Mouse (Mus musculus) cerebellum, adult 18-20 months (tissue): ENCODE results near the gene Tufm.
"Not testable (repeated sequence)": the region's sequence is repeated elsewhere in the genome, so short reads cannot be mapped to it uniquely, and the experiment has no call there.

ENCODE experiments used
- DNase-seq, 2 experiments: peaks; one replicate each; pipeline ENCODE4 v3.0.0; 2021

The Tufm gene

GRCm38 (mm10) chr7:126465246-126466030, 21.7 kb upstream of the Tufm start:
- DNase-seq: no peak

GRCm38 (mm10) chr7:126466116-126466515, 21.0 kb upstream of the Tufm start:
- no peak for DNase-seq

GRCm38 (mm10) chr7:126466707-126467106, 20.5 kb upstream of the Tufm start:
- DNase-seq: no peak

- DNase-seq: peak; percentile 31 to 32
Measured at GRCm38 (mm10) chr7:126467271-126467670, 19.9 kb upstream of the Tufm start.

GRCm38 (mm10) chr7:126467834-126468627, 19.1 kb upstream of the Tufm start:
- DNase-seq: no peak

GRCm38 (mm10) chr7:126470077-126470476, 17.1 kb upstream of the Tufm start:
- no peak for DNase-seq

GRCm38 (mm10) chr7:126471361-126471760, 15.8 kb upstream of the Tufm start:
- no peak for DNase-seq

- no peak for DNase-seq
Measured at GRCm38 (mm10) chr7:126471853-126472252, 15.3 kb upstream of the Tufm start.

- DNase-seq: no peak
Measured at GRCm38 (mm10) chr7:126472306-126472705, 14.9 kb upstream of the Tufm start.

- no peak for DNase-seq
Measured at GRCm38 (mm10) chr7:126472713-126473112, 14.4 kb upstream of the Tufm start.

GRCm38 (mm10) chr7:126473470-126474086, 13.6 kb upstream of the Tufm start:
- DNase-seq: no peak

- DNase-seq: peak in 1 of 2 experiments; percentile 23
Measured at GRCm38 (mm10) chr7:126474486-126474955, 12.6 kb upstream of the Tufm start.

- peak; percentile 87 to 91 for DNase-seq
Measured at GRCm38 (mm10) chr7:126474993-126475581, 12.1 kb upstream of the Tufm start, which contains the start of gene Sh2b1. Gene Sh2b1 (minus strand): TSS chr7:126475424.

- no peak for DNase-seq
Measured at GRCm38 (mm10) chr7:126481699-126482098, 5.5 kb upstream of the Tufm start.

GRCm38 (mm10) chr7:126482392-126482871, 4.7 kb upstream of the Tufm start:
- DNase-seq: peak; percentile 82 to 90

- DNase-seq: not testable (repeated sequence)
Measured at GRCm38 (mm10) chr7:126487617-126488385, 640 bp downstream of the Tufm start.

GRCm38 (mm10) chr7:126491005-126491404, 3.8 kb downstream of the Tufm start:
- no peak for DNase-seq

- DNase-seq: no peak
Measured at GRCm38 (mm10) chr7:126491973-126492372, 4.8 kb downstream of the Tufm start.

GRCm38 (mm10) chr7:126494120-126494519, 7.0 kb downstream of the Tufm start:
- DNase-seq: no peak

GRCm38 (mm10) chr7:126496475-126496874, 9.3 kb downstream of the Tufm start:
- DNase-seq: no peak

GRCm38 (mm10) chr7:126497966-126498365, 10.8 kb downstream of the Tufm start:
- DNase-seq: no peak

- no peak for DNase-seq
Measured at GRCm38 (mm10) chr7:126499416-126499815, 12.3 kb downstream of the Tufm start.
